Mouse (Mus musculus) forebrain, embryonic 14.5 days (tissue): ENCODE data around the gene Nadk. TPM values are rescaled to one million over a fixed set of nuclear protein-coding genes. Genes with fewer than 3 reads are reported as not detected.

Source experiments
- ATAC-seq: fragments of 200-750 bp; cut with Nextera tagmentation; 2 replicates; pipeline ENCODE4 v1.8.0; 2017; ENCODE audit warnings: mild to moderate bottlenecking, moderate library complexity
- DNase-seq: peaks from one replicate; pipeline ENCODE4 v3.0.0-alpha.2; 2015; ENCODE audit warnings: low spot score
- H3K27ac ChIP-seq: fragments of 300-500 bp; sonication (generic); 2 replicates; pipeline ENCODE4 v1.5.1; 2014; ENCODE audit warnings: low read depth, mild to moderate bottlenecking, control low read depth, low read length, moderate library complexity
- H3K27me3 ChIP-seq: fragments of 300-500 bp; sonication (generic); replicated peaks from 2 replicates; pipeline ENCODE4 v1.6.1; 2014; ENCODE audit warnings: low read length, control low read depth, mixed read lengths; ENCODE audit not compliant: control insufficient read depth, insufficient read depth
- H3K36me3 ChIP-seq: fragments of 300-500 bp; sonication (generic); 2 replicates; pipeline ENCODE4 v1.6.1; 2014; ENCODE audit warnings: low read length, control low read depth; ENCODE audit not compliant: control insufficient read depth, insufficient read depth
- H3K4me1 ChIP-seq: fragments of 300-500 bp; sonication (generic); 2 replicates; pipeline ENCODE4 v1.6.1; 2014; ENCODE audit warnings: antibody characterized with exemption, low read length, control low read depth; ENCODE audit not compliant: control insufficient read depth, insufficient read depth
- H3K4me2 ChIP-seq: fragments of 300-500 bp; sonication (generic); 2 replicates; pipeline ENCODE4 v1.6.1; 2014; ENCODE audit warnings: mild to moderate bottlenecking, control low read depth, low read length
- H3K4me3 ChIP-seq: fragments of 300-500 bp; sonication (generic); 2 replicates; pipeline ENCODE4 v1.5.1; 2014; ENCODE audit warnings: low read depth, low read length, control low read depth
- H3K9ac ChIP-seq: fragments of 300-500 bp; sonication (generic); 2 replicates; pipeline ENCODE4 v1.6.1; 2014; ENCODE audit warnings: mild to moderate bottlenecking, low read length, control low read depth, moderate library complexity
- H3K9me3 ChIP-seq: fragments of 300-500 bp; sonication (generic); replicated peaks from 2 replicates; pipeline ENCODE4 v1.6.1; 2016; ENCODE audit warnings: low read length, control low read depth, mixed read lengths; ENCODE audit not compliant: control insufficient read depth
- WGBS: fragments of 180-500 bp; shearing (Covaris S2); extraction: QIAGEN DNeasy Blood & Tissue Kit; methylation state at CpG from one replicate; pipeline ENCODE4 v1.1.7; 2014; 5-methylcytosine and 5-hydroxymethylcytosine counted together
- polyA plus RNA-seq: library from polyadenylated mRNA; unstranded; fragments of >200 nt; fragmentation: Nextera tagmentation; extraction: Ambion mirVana; gene quantifications from 2 replicates; pipeline ENCODE4 v1.2.1, GENCODE M21; 2014

Nadk gene
- polyA plus RNA-seq, 1 experiment from 2014 or later, result 106 TPM

GRCm38 (mm10) chr4:155552917-155553532 is 9.2 kb upstream of the Nadk start:
- ATAC-seq, result no peak
- Histone ChIP-seq H3K36me3 (peaks cover 94% of the 10 kb centered on the region), H3K27me3 (no peaks in the 10 kb centered on the region), H3K9me3 (no peaks in the 10 kb centered on the region), H3K9ac (no peak overlapping the region), H3K4me1 (no peaks in the 10 kb centered on the region), H3K27ac (no peak overlapping the region), H3K4me3 (no peak overlapping the region), H3K4me2 (no peak overlapping the region)
- WGBS, result 94% methylated on average over 6 of the region's 6 CpGs
- no peak for DNase-seq

- H3K4me1 ChIP-seq, result no peaks in the 10 kb centered on the region
- H3K27ac ChIP-seq, result no peak overlapping the region
- 93% methylated on average over 4 of the region's 4 CpGs for WGBS
- H3K36me3 ChIP-seq, result peaks cover 96% of the 10 kb centered on the region
- H3K27me3 ChIP-seq, result no peaks in the 10 kb centered on the region
- DNase-seq (no peak), ATAC-seq (no peak)
- no peak overlapping the region for H3K4me2 ChIP-seq
- H3K4me3 ChIP-seq, result no peak overlapping the region
- H3K9me3 ChIP-seq, result no peaks in the 10 kb centered on the region
- H3K9ac ChIP-seq, result no peak overlapping the region
Observed at GRCm38 (mm10) chr4:155554880-155555279, 7.3 kb upstream of the Nadk start.

- Histone ChIP-seq H3K27ac (no peak overlapping the region), H3K9ac (no peak overlapping the region), H3K4me1 (no peaks in the 10 kb centered on the region), H3K4me2 (no peak overlapping the region), H3K4me3 (no peak overlapping the region), H3K9me3 (no peaks in the 10 kb centered on the region), H3K27me3 (no peaks in the 10 kb centered on the region), H3K36me3 (peaks cover 96% of the 10 kb centered on the region)
- WGBS, result 56% methylated on average over 1 of the region's 1 CpGs
- no peak for ATAC-seq
- no peak for DNase-seq
Observed at GRCm38 (mm10) chr4:155555464-155555863, 6.7 kb upstream of the Nadk start.

GRCm38 (mm10) chr4:155559454-155559853 is 2.7 kb upstream of the Nadk start:
- no peaks in the 10 kb centered on the region for H3K9me3 ChIP-seq
- H3K4me3 ChIP-seq, result no peak overlapping the region
- ATAC-seq (no peak), DNase-seq (no peak)
- H3K27ac ChIP-seq, result no peak overlapping the region
- H3K4me1 ChIP-seq, result peaks cover 8% of the 10 kb centered on the region; the same call in 1 of the 2 replicates
- no peak overlapping the region for H3K9ac ChIP-seq
- peaks cover 64% of the 10 kb centered on the region for H3K36me3 ChIP-seq
- no peaks in the 10 kb centered on the region for H3K27me3 ChIP-seq
- no peak overlapping the region for H3K4me2 ChIP-seq
- WGBS, result 87% methylated on average over 6 of the region's 6 CpGs

GRCm38 (mm10) chr4:155560932-155561331 is 1.2 kb upstream of the Nadk start:
- no peaks in the 10 kb centered on the region for H3K27me3 ChIP-seq
- H3K27ac ChIP-seq, result no peak overlapping the region
- peaks cover 50% of the 10 kb centered on the region for H3K36me3 ChIP-seq
- H3K9ac ChIP-seq, result no peak overlapping the region
- 52% methylated on average over 2 of the region's 2 CpGs for WGBS
- H3K4me1 ChIP-seq, result peaks cover 18% of the 10 kb centered on the region
- DNase-seq (no peak), ATAC-seq (no peak)
- no peak overlapping the region for H3K4me2 ChIP-seq
- H3K4me3 ChIP-seq, result no peak overlapping the region
- no peaks in the 10 kb centered on the region for H3K9me3 ChIP-seq

DNA sequence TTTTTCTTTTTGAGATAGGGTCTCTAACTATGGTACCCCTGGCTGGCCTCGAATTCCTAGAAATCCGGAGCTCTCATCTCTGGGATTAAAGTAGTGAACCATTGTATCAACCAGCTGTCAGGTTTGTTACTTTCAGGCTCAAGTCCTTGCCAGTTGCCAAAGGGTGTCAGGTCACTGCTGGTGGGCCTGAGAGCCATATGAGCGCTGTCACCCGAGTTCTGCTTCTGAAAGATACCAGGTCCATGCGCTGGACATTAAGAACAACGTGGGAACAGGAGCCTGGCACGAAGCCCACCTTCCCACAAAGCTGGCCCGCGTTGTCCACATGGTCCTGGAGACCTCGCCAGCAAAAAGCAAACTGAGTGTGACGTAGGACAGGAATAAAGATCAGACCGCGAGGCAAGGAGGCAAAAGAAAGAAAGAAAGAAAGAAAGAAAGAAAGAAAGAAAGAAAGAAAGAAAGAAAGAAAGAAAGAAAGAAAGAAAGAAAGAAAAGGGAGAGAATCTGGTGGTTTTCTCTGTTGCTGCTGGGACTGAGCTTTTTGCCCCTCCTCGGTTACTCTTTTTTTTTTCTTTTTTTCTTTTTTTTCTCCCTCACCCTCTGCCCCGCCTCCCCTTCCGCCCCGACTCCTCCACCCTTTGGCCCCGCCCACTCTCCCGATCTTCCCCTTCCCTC is 684 bp downstream of the Nadk start:
- Histone ChIP-seq H3K4me2 (peak overlapping the region; percentile 87), H3K9ac (peak overlapping the region; percentile 33; the same call in 1 of the 2 replicates), H3K36me3 (peaks cover 38% of the 10 kb centered on the region), H3K27ac (peak overlapping the region; percentile 90), H3K27me3 (no peaks in the 10 kb centered on the region), H3K9me3 (no peaks in the 10 kb centered on the region), H3K4me3 (peak overlapping the region; percentile 82), H3K4me1 (peaks cover 18% of the 10 kb centered on the region)
- 2% methylated on average over 19 of the region's 19 CpGs for WGBS
- DNase-seq (peak; percentile 62), ATAC-seq (0 out of 2 replicates have a peak, but pooled peaks have one; percentile 18)

- peak overlapping the region; percentile 88 for H3K9ac ChIP-seq
- peak overlapping the region; percentile 90 for H3K27ac ChIP-seq
- peak overlapping the region; percentile 87 for H3K4me2 ChIP-seq
- H3K4me1 ChIP-seq, result peaks cover 18% of the 10 kb centered on the region
- under 1% methylated on average over 67 of the region's 69 CpGs for WGBS
- no peaks in the 10 kb centered on the region for H3K27me3 ChIP-seq
- peaks cover 30% of the 10 kb centered on the region for H3K36me3 ChIP-seq
- no peaks in the 10 kb centered on the region for H3K9me3 ChIP-seq
- DNase-seq (peak; percentile 98), ATAC-seq (peak; percentile 96)
- peak overlapping the region; percentile 82 for H3K4me3 ChIP-seq
Observed at GRCm38 (mm10) chr4:155563400-155564231, 1.4 kb downstream of the Nadk start.

- H3K36me3 ChIP-seq, result peaks cover 22% of the 10 kb centered on the region
- H3K4me1 ChIP-seq, result peaks cover 18% of the 10 kb centered on the region
- 18% methylated on average over 20 of the region's 20 CpGs for WGBS
- no peaks in the 10 kb centered on the region for H3K27me3 ChIP-seq
- ATAC-seq (no peak), DNase-seq (no peak)
- H3K9ac ChIP-seq, result peak overlapping the region; percentile 88
- H3K9me3 ChIP-seq, result no peaks in the 10 kb centered on the region
- peak overlapping the region; percentile 90 for H3K27ac ChIP-seq
- H3K4me2 ChIP-seq, result peak overlapping the region; percentile 87
- peak overlapping the region; percentile 82 for H3K4me3 ChIP-seq
Observed at GRCm38 (mm10) chr4:155564315-155565069, 2.3 kb downstream of the Nadk start.
